Mouse (Mus musculus) hindbrain, embryonic 16.5 days (tissue): Measurements from ENCODE around the gene Crybb1. TPM values are rescaled to one million over a fixed set of nuclear protein-coding genes. Genes with fewer than 3 reads are reported as not detected.

Experiments
- ATAC-seq: fragments of 200-750 bp; cut with Nextera tagmentation; 2 replicates; pipeline ENCODE4 v1.8.0; 2017; ENCODE audit warnings: moderate TSS enrichment, moderate library complexity
- H3K27ac ChIP-seq: fragments of 300-500 bp; sonication (generic); 2 replicates; pipeline ENCODE4 v1.5.1; 2014; ENCODE audit warnings: low read depth, mild to moderate bottlenecking, control low read depth, low read length, moderate library complexity
- H3K27me3 ChIP-seq: fragments of 300-500 bp; sonication (generic); replicated peaks from 2 replicates; pipeline ENCODE4 v1.6.1; 2014; ENCODE audit warnings: low read length; ENCODE audit not compliant: control insufficient read depth, insufficient read depth
- H3K36me3 ChIP-seq: fragments of 300-500 bp; sonication (generic); 2 replicates; pipeline ENCODE4 v1.6.1; 2014; ENCODE audit warnings: mild to moderate bottlenecking, low read length, moderate library complexity, mixed read lengths; ENCODE audit not compliant: control insufficient read depth, insufficient read depth
- H3K4me1 ChIP-seq: fragments of 300-500 bp; sonication (generic); 2 replicates; pipeline ENCODE4 v1.6.1; 2014; ENCODE audit warnings: low read depth, low read length; ENCODE audit not compliant: control insufficient read depth, insufficient read depth
- H3K4me2 ChIP-seq: fragments of 300-500 bp; sonication (generic); 2 replicates; pipeline ENCODE4 v1.6.1; 2014; ENCODE audit warnings: mild to moderate bottlenecking, low read length, control low read depth, moderate library complexity
- H3K4me3 ChIP-seq: fragments of 300-500 bp; sonication (generic); 2 replicates; pipeline ENCODE4 v1.5.1; 2014; ENCODE audit warnings: mild to moderate bottlenecking, low read length, control low read depth, moderate library complexity
- H3K9ac ChIP-seq: fragments of 300-500 bp; sonication (generic); 2 replicates; pipeline ENCODE4 v1.6.1; 2014; ENCODE audit warnings: low read depth, mild to moderate bottlenecking, control low read depth, low read length, moderate library complexity
- H3K9me3 ChIP-seq: fragments of 300-500 bp; sonication (generic); 2 replicates; pipeline ENCODE4 v1.6.1; 2014; ENCODE audit warnings: mild to moderate bottlenecking, low read length, moderate library complexity; ENCODE audit not compliant: control insufficient read depth
- WGBS: fragments of 180-500 bp; shearing (Covaris S2); extraction: QIAGEN DNeasy Blood & Tissue Kit; methylation state at CpG from one replicate; pipeline ENCODE4 v1.1.7; 2014; 5-methylcytosine and 5-hydroxymethylcytosine counted together
- polyA plus RNA-seq: library from polyadenylated mRNA; unstranded; fragments of >200 nt; fragmentation: Nextera tagmentation; extraction: Ambion mirVana; gene quantifications from 2 replicates; pipeline ENCODE4 v1.2.1, GENCODE M21; 2015

Gene Crybb1
- polyA plus RNA-seq, 1 experiment from 2014 or later, result 7.7 TPM

GRCm38 (mm10) chr5:112270764-112271541, 15.3 kb downstream of the Crybb1 start:
- peaks cover 12% of the 10 kb centered on the region for H3K4me1 ChIP-seq
- 16% methylated on average over 24 of the region's 24 CpGs for WGBS
- H3K36me3 ChIP-seq, result no peaks in the 10 kb centered on the region
- 0 out of 2 replicates have a peak overlapping the region, but pooled peaks have one; percentile 1 for H3K9ac ChIP-seq
- no peaks in the 10 kb centered on the region for H3K9me3 ChIP-seq
- peak overlapping the region; percentile 55 for H3K27ac ChIP-seq
- H3K27me3 ChIP-seq, result no peaks in the 10 kb centered on the region
- H3K4me2 ChIP-seq, result peak overlapping the region; percentile 30
- H3K4me3 ChIP-seq, result no peak overlapping the region
- ATAC-seq, result peak; percentile 57; the same call in 1 of the 2 replicates

- no peaks in the 10 kb centered on the region for H3K27me3 ChIP-seq
- no peaks in the 10 kb centered on the region for H3K9me3 ChIP-seq
- H3K9ac ChIP-seq, result no peak overlapping the region
- no peak for ATAC-seq
- no peaks in the 10 kb centered on the region for H3K36me3 ChIP-seq
- no peak overlapping the region for H3K4me2 ChIP-seq
- H3K27ac ChIP-seq, result no peak overlapping the region
- H3K4me1 ChIP-seq, result peaks cover 18% of the 10 kb centered on the region
- 76% methylated on average over 2 of the region's 2 CpGs for WGBS
- no peak overlapping the region for H3K4me3 ChIP-seq
Measured at GRCm38 (mm10) chr5:112272934-112273333, 17.3 kb downstream of the Crybb1 start.

- Histone ChIP-seq H3K27ac (no peak overlapping the region), H3K4me3 (no peak overlapping the region), H3K27me3 (no peaks in the 10 kb centered on the region), H3K36me3 (no peaks in the 10 kb centered on the region), H3K9ac (no peak overlapping the region), H3K4me2 (no peak overlapping the region), H3K9me3 (no peaks in the 10 kb centered on the region), H3K4me1 (peaks cover 21% of the 10 kb centered on the region)
- ATAC-seq, result no peak
- WGBS, result 44% methylated on average over 2 of the region's 2 CpGs
Measured at GRCm38 (mm10) chr5:112273746-112274463, 18.3 kb downstream of the Crybb1 start.

GRCm38 (mm10) chr5:112275021-112275804, 19.6 kb downstream of the Crybb1 start:
- ATAC-seq, result no peak
- 58% methylated on average over 4 of the region's 4 CpGs for WGBS
- Histone ChIP-seq H3K36me3 (no peaks in the 10 kb centered on the region), H3K27ac (no peak overlapping the region; the same call in 1 of the 2 replicates), H3K9me3 (no peaks in the 10 kb centered on the region), H3K9ac (no peak overlapping the region), H3K4me2 (peak overlapping the region; percentile 73), H3K4me3 (peak overlapping the region; percentile 78; the same call in 1 of the 2 replicates), H3K4me1 (peaks cover 25% of the 10 kb centered on the region), H3K27me3 (no peaks in the 10 kb centered on the region)

GRCm38 (mm10) chr5:112276267-112276873, 20.8 kb downstream of the Crybb1 start, which contains the start of gene Tpst2:
Tpst2 (plus strand) TSS chr5:112276691.
- H3K9ac ChIP-seq, result peak within 1 kb of the TSS; percentile 81
- ATAC-seq, result peak; percentile 93
- peaks cover 16% of the 10 kb centered on the region for H3K4me1 ChIP-seq
- peak within 1 kb of the TSS; percentile 78 for H3K4me3 ChIP-seq
- H3K4me2 ChIP-seq, result peak within 1 kb of the TSS; percentile 73
- H3K27me3 ChIP-seq, result no peaks in the 10 kb centered on the region
- peak within 1 kb of the TSS; percentile 83 for H3K27ac ChIP-seq
- 0% methylated on average over 36 of the region's 62 CpGs for WGBS
- H3K36me3 ChIP-seq, result no peaks in the 10 kb centered on the region
- H3K9me3 ChIP-seq, result no peaks in the 10 kb centered on the region

- peaks cover 16% of the 10 kb centered on the region for H3K4me1 ChIP-seq
- peak; percentile 25; the same call in 1 of the 2 replicates for ATAC-seq
- H3K27ac ChIP-seq, result peak overlapping the region; percentile 69
- peak overlapping the region; percentile 81 for H3K9ac ChIP-seq
- peak overlapping the region; percentile 73 for H3K4me2 ChIP-seq
- no peaks in the 10 kb centered on the region for H3K27me3 ChIP-seq
- no peaks in the 10 kb centered on the region for H3K36me3 ChIP-seq
- peak overlapping the region; percentile 78 for H3K4me3 ChIP-seq
- WGBS, result 1% methylated on average over 18 of the region's 24 CpGs
- H3K9me3 ChIP-seq, result no peaks in the 10 kb centered on the region
Measured at GRCm38 (mm10) chr5:112276907-112277348, 21.3 kb downstream of the Crybb1 start.

- Histone ChIP-seq H3K4me1 (peaks cover 19% of the 10 kb centered on the region), H3K9me3 (no peaks in the 10 kb centered on the region), H3K27me3 (no peaks in the 10 kb centered on the region), H3K27ac (no peak overlapping the region), H3K9ac (no peak overlapping the region; the same call in 1 of the 2 replicates), H3K36me3 (no peaks in the 10 kb centered on the region), H3K4me3 (no peak overlapping the region), H3K4me2 (peak overlapping the region; percentile 73)
- WGBS, result 85% methylated on average over 11 of the region's 11 CpGs
- no peak for ATAC-seq
Measured at GRCm38 (mm10) chr5:112277906-112278470, 22.4 kb downstream of the Crybb1 start.

GRCm38 (mm10) chr5:112279181-112280021, 23.8 kb downstream of the Crybb1 start:
- Histone ChIP-seq H3K27me3 (no peaks in the 10 kb centered on the region), H3K27ac (no peak overlapping the region), H3K9me3 (no peaks in the 10 kb centered on the region), H3K4me3 (no peak overlapping the region), H3K9ac (no peak overlapping the region), H3K36me3 (no peaks in the 10 kb centered on the region), H3K4me2 (no peak overlapping the region), H3K4me1 (peaks cover 19% of the 10 kb centered on the region)
- WGBS, result 85% methylated on average over 17 of the region's 17 CpGs
- ATAC-seq, result no peak
